Mouse (Mus musculus): ENCODE measurements around the gene Igll1. TPM values are rescaled to one million over a fixed set of nuclear protein-coding genes. Genes with fewer than 3 reads are reported as not detected.

The Igll1 gene
- polyA plus RNA-seq, 1 experiment from 2014 or later: 0.48 TPM

DNA sequence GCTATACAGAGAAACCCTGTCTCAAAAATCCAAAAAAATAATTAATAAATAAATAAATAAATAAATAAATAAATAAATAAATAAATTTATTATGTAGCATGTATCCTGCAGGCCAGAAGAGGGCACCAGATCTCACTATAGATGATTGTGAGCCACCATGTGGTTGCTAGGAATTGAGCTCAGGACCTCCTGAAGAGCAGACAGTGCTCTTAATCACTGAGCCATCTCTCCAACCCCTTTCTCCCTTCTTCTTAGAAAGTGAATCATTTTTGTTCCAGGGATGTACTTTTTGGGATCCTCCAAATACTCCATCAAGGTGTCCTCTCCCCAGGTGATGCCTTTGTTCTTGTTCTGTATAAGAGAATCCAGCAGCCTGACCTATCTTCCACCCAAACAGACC, 14.6 kb downstream of the Igll1 start:
- H3K4me3 ChIP-seq (replicated peaks): no peak overlapping the region
- ATAC-seq (ENCODE audit: insufficient number of reproducible peaks, low FRiP score, low TSS enrichment, low read depth): no peak
- H3K9ac ChIP-seq: no peak overlapping the region
- H3K27me3 ChIP-seq: no peaks in the 10 kb centered on the region
- H3K27ac ChIP-seq (replicated peaks): no peak overlapping the region
- H3K4me2 ChIP-seq (replicated peaks): no peak overlapping the region
- H3K9me3 ChIP-seq (replicated peaks): no peaks in the 10 kb centered on the region
- no peaks in the 10 kb centered on the region for H3K4me1 ChIP-seq
- H3K36me3 ChIP-seq: no peaks in the 10 kb centered on the region

DNA sequence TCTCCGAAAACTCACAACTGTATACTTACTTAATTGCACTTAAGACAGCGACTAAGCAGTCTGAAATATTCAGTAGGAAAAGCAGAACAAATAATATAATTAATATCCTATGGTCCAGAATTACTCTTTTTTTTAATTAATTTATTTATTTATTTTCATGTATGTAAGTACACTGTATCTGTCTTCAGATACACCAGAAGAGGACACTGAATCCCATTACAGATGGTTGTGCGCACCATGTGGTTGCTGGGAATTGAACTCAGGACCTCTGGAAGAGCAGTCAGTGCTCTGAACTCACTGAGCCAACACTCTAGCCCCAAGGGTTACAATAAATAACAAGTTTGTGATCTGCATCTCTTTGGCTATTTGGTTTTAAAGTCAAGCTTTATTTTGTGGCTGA, 34.1 kb downstream of the Igll1 start:
- Histone ChIP-seq H3K4me2 (replicated peaks) (no peak overlapping the region), H3K9me3 (replicated peaks) (no peaks in the 10 kb centered on the region), H3K27me3 (no peaks in the 10 kb centered on the region), H3K36me3 (no peaks in the 10 kb centered on the region), H3K4me1 (peaks cover 6% of the 10 kb centered on the region; the same call in 1 of the 2 replicates), H3K27ac (replicated peaks) (no peak overlapping the region), H3K4me3 (replicated peaks) (no peak overlapping the region), H3K9ac (no peak overlapping the region)
- no peak for ATAC-seq (ENCODE audit: insufficient number of reproducible peaks, low FRiP score, low TSS enrichment, low read depth)
- 83% methylated on average over 3 of the region's 3 CpGs for WGBS

DNA sequence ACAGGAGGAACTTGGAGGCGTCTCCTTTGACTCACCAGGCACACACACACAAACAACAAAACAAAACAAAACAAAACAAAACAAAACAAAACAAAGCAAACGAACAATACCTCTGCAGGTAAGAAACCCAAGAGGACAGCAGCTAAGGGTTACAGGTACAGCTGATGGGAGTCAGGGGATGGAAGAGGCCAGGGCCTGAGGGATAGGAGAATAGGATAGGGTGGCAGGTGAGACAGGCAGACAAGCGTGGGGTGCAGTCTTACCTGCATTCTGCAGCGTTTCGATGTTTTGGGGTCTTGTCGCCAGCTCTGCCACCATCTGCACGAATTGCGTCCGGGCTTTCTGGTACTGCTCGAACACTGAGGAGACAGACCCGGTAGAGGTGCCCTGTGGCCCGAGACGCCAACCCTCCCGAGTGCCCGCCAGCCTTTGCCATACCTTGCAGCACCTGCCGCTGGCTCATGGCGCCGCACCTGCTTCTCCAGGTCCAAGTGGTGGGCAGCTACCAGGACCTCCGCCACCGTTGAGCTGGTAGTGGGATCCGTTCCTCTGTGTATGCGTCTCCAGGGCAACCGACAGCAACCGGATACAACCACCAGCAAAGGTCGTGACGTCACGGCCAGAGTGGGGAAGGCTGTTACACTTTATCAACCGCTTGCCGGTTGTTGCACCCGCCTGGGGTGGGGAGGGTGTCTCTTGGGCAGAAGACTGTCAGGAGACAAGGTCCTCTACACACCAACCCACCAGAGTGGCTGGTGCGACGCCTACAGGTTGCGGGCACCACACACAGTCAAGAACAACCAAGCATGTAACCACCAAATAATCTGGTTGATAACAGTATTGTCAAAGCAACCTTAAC, 34.8 kb downstream of the Igll1 start, which contains the start of gene Spag6l:
Gene Spag6l, minus strand, starts transcription at position 700 of the 859 bp plus-strand sequence.
- 7% methylated on average over 33 of the region's 33 CpGs for WGBS
- Histone ChIP-seq H3K4me2 (replicated peaks) (peak within 1 kb of the TSS; percentile 80), H3K4me3 (replicated peaks) (peak within 1 kb of the TSS; percentile 39), H3K4me1 (peaks cover 6% of the 10 kb centered on the region; the same call in 1 of the 2 replicates), H3K27me3 (no peaks in the 10 kb centered on the region), H3K9me3 (replicated peaks) (no peaks in the 10 kb centered on the region), H3K9ac (no peak within 1 kb of the TSS), H3K36me3 (no peaks in the 10 kb centered on the region), H3K27ac (replicated peaks) (no peak within 1 kb of the TSS)
- ATAC-seq (ENCODE audit: insufficient number of reproducible peaks, low FRiP score, low TSS enrichment, low read depth): peak; percentile 63

DNA sequence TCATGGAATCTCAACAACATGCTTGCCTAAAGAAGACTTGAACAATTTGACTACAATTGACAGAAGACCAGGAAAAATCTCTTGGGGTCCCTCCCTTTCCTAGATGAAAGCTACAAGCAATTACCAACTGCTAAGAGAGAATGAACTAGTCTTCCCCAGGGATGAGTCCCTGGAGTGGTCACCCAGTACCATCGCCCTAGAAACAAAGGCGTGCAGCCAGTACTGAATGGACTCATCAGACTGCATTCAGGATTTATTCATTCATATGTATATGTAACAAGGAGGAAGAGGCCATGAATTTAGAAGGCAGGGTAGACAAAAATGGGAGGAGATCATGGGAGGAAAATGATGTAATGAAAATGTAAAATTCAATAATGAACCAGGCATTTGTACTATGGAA, 37.6 kb downstream of the Igll1 start:
- WGBS: 94% methylated on average over 2 of the region's 2 CpGs
- no peak overlapping the region for H3K9ac ChIP-seq

DNA sequence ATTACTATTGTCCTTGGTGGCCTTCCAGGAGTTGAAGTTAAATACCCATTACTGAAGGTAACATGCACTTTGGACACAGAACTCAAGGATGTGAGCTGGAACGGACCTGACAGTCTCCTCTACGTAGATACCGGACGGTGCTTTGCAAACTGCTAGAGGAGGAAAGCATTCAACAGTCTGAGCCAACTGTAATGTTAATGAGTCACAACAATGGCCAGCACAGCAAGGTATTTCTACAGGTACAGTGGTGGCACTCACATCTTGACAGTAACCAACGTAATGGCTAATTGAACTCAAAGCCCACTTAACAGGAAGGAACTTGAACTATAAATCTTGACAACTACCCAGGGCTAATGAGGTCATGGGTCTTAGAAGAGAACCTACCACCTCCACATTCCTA, 38.3 kb downstream of the Igll1 start:
- ATAC-seq (ENCODE audit: insufficient number of reproducible peaks, low FRiP score, low TSS enrichment, low read depth): no peak
- H3K36me3 ChIP-seq: no peaks in the 10 kb centered on the region

More for the DNA sequence above, 37.6 kb downstream of the Igll1 start:
- Histone ChIP-seq H3K27ac (replicated peaks) (no peak overlapping the region), H3K4me1 (peaks cover 6% of the 10 kb centered on the region; the same call in 1 of the 2 replicates), H3K4me3 (replicated peaks) (no peak overlapping the region), H3K36me3 (no peaks in the 10 kb centered on the region), H3K27me3 (no peaks in the 10 kb centered on the region), H3K9me3 (replicated peaks) (no peaks in the 10 kb centered on the region), H3K4me2 (replicated peaks) (no peak overlapping the region)
- no peak for ATAC-seq (ENCODE audit: insufficient number of reproducible peaks, low FRiP score, low TSS enrichment, low read depth)

More for the DNA sequence above, 38.3 kb downstream of the Igll1 start:
- 40% methylated on average over 5 of the region's 5 CpGs for WGBS
- Histone ChIP-seq H3K9me3 (replicated peaks) (no peaks in the 10 kb centered on the region), H3K9ac (no peak overlapping the region), H3K27ac (replicated peaks) (no peak overlapping the region), H3K4me1 (peaks cover 6% of the 10 kb centered on the region; the same call in 1 of the 2 replicates), H3K4me3 (replicated peaks) (no peak overlapping the region), H3K27me3 (no peaks in the 10 kb centered on the region), H3K4me2 (replicated peaks) (no peak overlapping the region)

Other genes with a start within 250 kb of the Igll1 start
- 0.25 and 0.80 TPM in 2 replicates for gene Olfr19, start 187.6 kb downstream of the Igll1 start, polyA plus RNA-seq (2015; fragmentation: Nextera tagmentation; extraction: Ambion mirVana)
- 7.1 and 17.6 TPM in 2 replicates for gene Spag6l, start 34.5 kb downstream of the Igll1 start, polyA plus RNA-seq (2015; fragmentation: Nextera tagmentation; extraction: Ambion mirVana)
- 64.8 and 79.3 TPM in 2 replicates for gene Top3b, start 6.8 kb upstream of the Igll1 start, polyA plus RNA-seq (2015; fragmentation: Nextera tagmentation; extraction: Ambion mirVana)
- gene Vpreb1, start 6.9 kb upstream of the Igll1 start, polyA plus RNA-seq (2015; fragmentation: Nextera tagmentation; extraction: Ambion mirVana): 2.9 and 3.1 TPM in 2 replicates
- 27.8 and 30.0 TPM in 2 replicates for gene Ppm1f, start 32.5 kb upstream of the Igll1 start, polyA plus RNA-seq (2015; fragmentation: Nextera tagmentation; extraction: Ambion mirVana)
- 164 TPM in 2 replicates for gene Mapk1, start 119.4 kb upstream of the Igll1 start, polyA plus RNA-seq (2015; fragmentation: Nextera tagmentation; extraction: Ambion mirVana)
- gene Ypel1, start 205.7 kb upstream of the Igll1 start, polyA plus RNA-seq (2015; fragmentation: Nextera tagmentation; extraction: Ambion mirVana): 30.4 and 34.5 TPM in 2 replicates
- gene Ppil2, start 247.3 kb upstream of the Igll1 start, polyA plus RNA-seq (2015; fragmentation: Nextera tagmentation; extraction: Ambion mirVana): 128 and 142 TPM in 2 replicates